Mouse (Mus musculus) erythroblast, embryonic 14.5 days (primary cell): Measurements from ENCODE around the gene Mical1. TPM values are rescaled to one million over a fixed set of nuclear protein-coding genes. Genes with fewer than 3 reads are reported as not detected.

ENCODE experiments used
- H3K27me3 ChIP-seq: 2 replicates; pipeline ENCODE4 v1.6.1; 2012; ENCODE audit warnings: inconsistent platforms; ENCODE audit not compliant: control insufficient read depth
- H3K36me3 ChIP-seq: 2 replicates; pipeline ENCODE4 v1.6.1; 2012; ENCODE audit warnings: mild to moderate bottlenecking, inconsistent platforms; ENCODE audit not compliant: control insufficient read depth
- H3K4me1 ChIP-seq: 2 replicates; pipeline ENCODE4 v1.6.1; 2012; ENCODE audit warnings: inconsistent platforms; ENCODE audit not compliant: control insufficient read depth
- H3K4me3 ChIP-seq: replicated peaks from 2 replicates; pipeline ENCODE3; 2012; ENCODE audit warnings: moderate library complexity, mild to moderate bottlenecking, inconsistent platforms
- H3K9me3 ChIP-seq: 2 replicates; pipeline ENCODE4 v1.6.1; 2012; ENCODE audit warnings: low read length, inconsistent platforms, mixed read lengths; ENCODE audit not compliant: control insufficient read depth
- GATA1 ChIP-seq: IDR thresholded peaks from 2 replicates; pipeline ENCODE4 v1.6.1; 2012; ENCODE audit warnings: low read length, inconsistent platforms, mixed read lengths
- TAL1 ChIP-seq: IDR thresholded peaks from 3 replicates; pipeline ENCODE4 v1.6.1; 2012; ENCODE audit warnings: low read length, inconsistent platforms, mixed read lengths
- polyA plus RNA-seq: library from polyadenylated mRNA; stranded (reverse); fragments of >175 nt; gene quantifications from 2 replicates; pipeline ENCODE4 v1.2.3, GENCODE M21; 2012

The Mical1 gene
- polyA plus RNA-seq, 1 experiment = 0.16 TPM

DNA sequence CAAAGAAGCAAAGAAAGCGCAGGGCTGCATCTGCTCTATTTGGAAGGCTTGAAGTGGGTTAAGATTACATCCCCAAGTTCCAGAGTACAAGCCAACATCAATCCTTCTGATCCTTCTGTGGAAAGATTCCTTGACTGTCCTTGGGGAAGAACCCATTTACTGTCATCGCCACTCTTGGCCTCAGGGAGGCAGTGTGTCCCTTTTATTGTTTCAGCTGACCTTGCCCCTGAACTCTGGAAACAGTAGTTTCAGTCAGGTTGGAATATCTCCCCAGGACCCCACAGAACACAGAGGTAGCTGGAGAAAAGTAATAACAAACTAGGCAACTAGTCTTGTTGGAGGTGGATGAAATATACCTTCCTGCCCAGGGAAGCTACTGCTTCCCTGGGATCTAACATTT is 33.0 kb downstream of the Mical1 start:
- no peaks in the 10 kb centered on the region for H3K9me3 ChIP-seq
- no peaks in the 10 kb centered on the region for H3K36me3 ChIP-seq
- H3K27me3 ChIP-seq = no peaks in the 10 kb centered on the region; the same call in 1 of the 2 replicates
- no peaks in the 10 kb centered on the region; the same call in 1 of the 2 replicates for H3K4me1 ChIP-seq
- H3K4me3 ChIP-seq = no peak overlapping the region
- no peak for TF ChIP-seq GATA1
- TF ChIP-seq TAL1 = no peak

GRCm38 (mm10) chr10:41514301-41514700 is 38.2 kb downstream of the Mical1 start:
- no peaks in the 10 kb centered on the region for H3K9me3 ChIP-seq
- H3K27me3 ChIP-seq = no peaks in the 10 kb centered on the region
- no peaks in the 10 kb centered on the region for H3K36me3 ChIP-seq
- peaks cover 14% of the 10 kb centered on the region for H3K4me1 ChIP-seq
- H3K4me3 ChIP-seq = no peak overlapping the region
- no peak for TF ChIP-seq GATA1
- no peak for TF ChIP-seq TAL1

DNA sequence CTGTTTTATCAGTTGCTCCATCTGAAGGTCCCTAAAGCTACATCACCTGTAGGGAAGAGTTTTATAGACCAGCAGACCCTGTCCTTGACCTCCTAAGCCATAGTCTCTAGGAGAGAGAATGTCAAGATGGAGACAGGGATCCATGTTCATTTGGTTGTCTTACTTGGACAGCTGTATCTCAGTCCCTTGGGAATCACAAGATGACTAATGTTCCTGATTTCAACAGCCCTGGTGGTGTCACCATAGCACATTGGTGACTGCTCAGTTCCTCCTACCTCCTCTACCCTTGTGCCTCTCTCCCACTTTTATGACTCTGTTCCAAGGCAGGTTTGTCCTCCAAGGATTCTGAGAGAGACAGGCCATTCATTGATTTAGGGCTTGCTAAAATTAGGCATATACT is 38.8 kb downstream of the Mical1 start:
- Histone ChIP-seq H3K9me3 (no peaks in the 10 kb centered on the region), H3K36me3 (no peaks in the 10 kb centered on the region), H3K27me3 (no peaks in the 10 kb centered on the region), H3K4me1 (peaks cover 14% of the 10 kb centered on the region), H3K4me3 (no peak overlapping the region)
- TF ChIP-seq TAL1 (no peak), GATA1 (no peak)

DNA sequence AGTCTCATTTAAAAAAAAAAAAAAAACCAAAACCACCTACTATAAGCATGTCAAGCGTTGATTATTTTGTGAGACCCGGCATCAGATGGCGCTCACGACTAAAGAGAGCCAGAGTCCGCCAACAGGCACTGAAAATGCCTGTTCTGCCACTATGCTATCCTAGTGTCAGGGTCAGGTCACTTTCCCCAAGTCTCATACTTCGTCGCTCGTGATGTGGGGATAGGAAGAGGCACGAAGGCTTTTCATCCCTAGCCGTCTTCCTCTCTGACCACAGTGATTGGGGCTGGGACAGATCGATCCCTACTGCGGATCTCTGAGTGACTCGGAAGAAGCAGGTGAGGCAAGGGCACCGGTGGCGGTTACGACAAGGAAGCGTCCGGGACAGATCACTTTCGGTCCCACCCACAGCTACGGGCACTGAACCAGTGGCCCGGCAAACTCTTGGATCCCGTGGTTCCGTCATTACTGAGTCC is 42.4 kb downstream of the Mical1 start:
- peaks cover 13% of the 10 kb centered on the region for H3K36me3 ChIP-seq
- H3K4me3 ChIP-seq = peak overlapping the region; percentile 97
- no peaks in the 10 kb centered on the region for H3K27me3 ChIP-seq
- H3K9me3 ChIP-seq = no peaks in the 10 kb centered on the region
- TF ChIP-seq TAL1 = no peak
- TF ChIP-seq GATA1 = no peak
- peaks cover 35% of the 10 kb centered on the region for H3K4me1 ChIP-seq

GRCm38 (mm10) chr10:41518981-41519618 is 43.0 kb downstream of the Mical1 start, which contains the start of gene Cd164:
Gene Cd164 (plus strand): TSS chr10:41519414.
- Histone ChIP-seq H3K27me3 (no peaks in the 10 kb centered on the region), H3K9me3 (no peaks in the 10 kb centered on the region), H3K36me3 (peaks cover 19% of the 10 kb centered on the region), H3K4me3 (peak within 1 kb of the TSS; percentile 97), H3K4me1 (peaks cover 35% of the 10 kb centered on the region)
- TF ChIP-seq TAL1 (no peak), GATA1 (no peak)

GRCm38 (mm10) chr10:41519640-41520409 is 43.7 kb downstream of the Mical1 start:
- Histone ChIP-seq H3K4me1 (peaks cover 38% of the 10 kb centered on the region), H3K9me3 (no peaks in the 10 kb centered on the region), H3K27me3 (no peaks in the 10 kb centered on the region), H3K36me3 (peaks cover 26% of the 10 kb centered on the region), H3K4me3 (peak overlapping the region; percentile 97)
- TF ChIP-seq TAL1 = no peak
- no peak for TF ChIP-seq GATA1

DNA sequence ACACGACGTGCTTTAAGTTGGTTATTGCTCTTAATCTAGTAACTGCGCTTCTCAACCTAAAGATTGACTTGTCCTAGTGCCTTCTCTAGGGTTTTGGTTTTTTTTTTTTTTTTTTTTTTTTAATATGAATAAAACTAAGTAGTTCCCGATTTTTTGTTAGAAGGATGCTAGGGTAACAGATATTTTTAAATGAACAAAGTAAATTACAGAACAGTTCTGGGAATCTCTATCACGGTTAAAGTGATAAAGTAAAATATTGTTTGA is 44.2 kb downstream of the Mical1 start:
- Histone ChIP-seq H3K27me3 (no peaks in the 10 kb centered on the region), H3K9me3 (no peaks in the 10 kb centered on the region)

GRCm38 (mm10) chr10:41523386-41523785 is 47.3 kb downstream of the Mical1 start:
- H3K4me1 ChIP-seq = peaks cover 35% of the 10 kb centered on the region
- no peaks in the 10 kb centered on the region for H3K9me3 ChIP-seq
- TF ChIP-seq GATA1 (no peak), TAL1 (no peak)
- no peaks in the 10 kb centered on the region for H3K27me3 ChIP-seq
- no peak overlapping the region for H3K4me3 ChIP-seq
- peaks cover 53% of the 10 kb centered on the region for H3K36me3 ChIP-seq

More for the DNA sequence above, 44.2 kb downstream of the Mical1 start:
- no peak for TF ChIP-seq GATA1
- no peak for TF ChIP-seq TAL1
- peaks cover 41% of the 10 kb centered on the region for H3K4me1 ChIP-seq
- H3K36me3 ChIP-seq = peaks cover 30% of the 10 kb centered on the region
- peak overlapping the region; percentile 97 for H3K4me3 ChIP-seq

DNA sequence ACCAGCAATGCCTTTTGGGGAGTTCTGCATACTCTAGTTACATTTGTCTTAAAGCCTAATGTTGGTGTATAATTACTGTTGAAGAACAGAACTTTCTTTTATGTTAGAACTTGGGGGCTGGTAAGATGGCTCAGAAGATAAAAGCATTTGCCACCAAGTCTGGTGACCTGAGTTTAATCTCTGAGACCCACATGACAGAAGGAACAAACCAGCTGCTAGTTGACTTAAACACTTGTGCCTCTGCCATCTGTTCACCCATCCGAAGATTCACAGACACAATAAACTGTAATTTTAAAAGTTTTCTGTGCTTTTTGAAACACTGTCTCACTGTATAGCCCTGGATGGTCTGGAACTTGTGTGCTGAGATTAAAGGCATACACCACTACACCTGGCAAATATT is 49.6 kb downstream of the Mical1 start:
- TF ChIP-seq TAL1 = no peak
- TF ChIP-seq GATA1 = no peak
- Histone ChIP-seq H3K4me3 (no peak overlapping the region), H3K27me3 (no peaks in the 10 kb centered on the region), H3K4me1 (peaks cover 25% of the 10 kb centered on the region), H3K36me3 (peaks cover 75% of the 10 kb centered on the region), H3K9me3 (no peaks in the 10 kb centered on the region)
